Mouse (Mus musculus) brain, embryonic 18.5 days (tissue): ENCODE measurements at regions not wholly inside any gene's neighbourhood (a gene's known extent, or its start where the extent isn't known, plus 50 kb on each side); places are given as distances from the start of the nearest gene placed in this dataset.
"Not testable (repeated sequence)": the region's sequence is repeated elsewhere in the genome, so short reads cannot be mapped to it uniquely, and the experiment has no call there.

Experiments
- DNase-seq: peaks from one replicate; pipeline ENCODE4 v3.0.0-alpha.2; 2012; ENCODE audit warnings: low read depth, low spot score

DNA sequence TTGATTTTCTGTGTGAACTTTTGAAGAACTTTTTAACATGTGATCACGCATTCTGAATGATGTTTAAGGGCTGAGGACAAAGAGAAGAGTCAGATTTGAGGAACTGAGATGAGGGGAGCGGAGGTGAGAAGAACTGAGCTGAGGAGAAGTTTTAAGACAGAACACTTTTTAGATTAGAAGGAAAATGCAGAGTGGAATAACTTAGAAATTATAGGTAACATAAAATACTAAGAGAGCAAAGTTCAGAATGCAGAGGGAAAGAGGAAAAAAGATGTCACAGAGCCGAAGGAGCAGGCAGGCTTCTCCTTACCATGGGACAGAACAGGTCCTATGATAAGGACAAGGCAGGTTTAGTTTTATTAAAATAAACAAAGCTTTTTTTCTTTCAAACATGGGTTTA is 73.7 kb upstream of the Cwc22 start:
- no peak for DNase-seq

DNA sequence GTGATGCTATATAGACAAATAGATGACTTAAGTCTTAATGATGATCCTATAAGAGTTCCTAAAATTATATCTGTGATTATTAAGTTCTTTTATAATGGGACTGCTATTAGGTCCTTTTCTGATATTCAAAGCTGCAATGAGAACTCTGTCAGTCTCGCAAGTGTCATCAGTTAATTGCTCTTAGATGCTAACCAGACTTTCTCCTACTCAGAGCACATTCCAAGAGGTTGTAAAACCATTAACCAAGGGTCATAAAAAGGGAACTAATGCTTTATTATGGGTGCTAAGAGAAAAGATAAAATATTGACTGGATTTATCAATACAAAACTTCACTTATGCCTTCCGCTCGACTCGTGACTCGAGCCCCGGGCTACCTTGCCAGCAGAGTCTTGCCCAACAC is 66.3 kb upstream of the Cwc22 start:
- not testable (repeated sequence) for DNase-seq

DNA sequence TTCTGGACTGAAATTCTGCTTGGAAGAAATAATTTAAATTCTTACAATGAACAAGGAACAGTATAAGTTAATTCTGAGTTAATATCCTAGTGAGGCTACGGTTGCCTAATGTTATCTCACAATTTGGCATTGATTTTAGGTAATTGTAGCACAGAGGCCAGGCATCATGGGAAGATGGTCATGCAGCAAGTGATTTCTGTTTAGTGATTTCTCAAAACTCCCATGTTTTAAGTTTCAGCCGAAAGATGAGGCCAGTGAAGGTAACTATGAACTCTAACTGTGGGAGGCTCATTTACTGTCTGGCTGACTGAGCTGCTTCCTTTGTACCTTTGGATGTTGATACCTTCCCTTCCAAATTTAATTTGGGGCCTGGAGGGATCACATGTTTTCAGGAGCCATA is 65.6 kb upstream of the Cwc22 start:
- DNase-seq = no peak

DNA sequence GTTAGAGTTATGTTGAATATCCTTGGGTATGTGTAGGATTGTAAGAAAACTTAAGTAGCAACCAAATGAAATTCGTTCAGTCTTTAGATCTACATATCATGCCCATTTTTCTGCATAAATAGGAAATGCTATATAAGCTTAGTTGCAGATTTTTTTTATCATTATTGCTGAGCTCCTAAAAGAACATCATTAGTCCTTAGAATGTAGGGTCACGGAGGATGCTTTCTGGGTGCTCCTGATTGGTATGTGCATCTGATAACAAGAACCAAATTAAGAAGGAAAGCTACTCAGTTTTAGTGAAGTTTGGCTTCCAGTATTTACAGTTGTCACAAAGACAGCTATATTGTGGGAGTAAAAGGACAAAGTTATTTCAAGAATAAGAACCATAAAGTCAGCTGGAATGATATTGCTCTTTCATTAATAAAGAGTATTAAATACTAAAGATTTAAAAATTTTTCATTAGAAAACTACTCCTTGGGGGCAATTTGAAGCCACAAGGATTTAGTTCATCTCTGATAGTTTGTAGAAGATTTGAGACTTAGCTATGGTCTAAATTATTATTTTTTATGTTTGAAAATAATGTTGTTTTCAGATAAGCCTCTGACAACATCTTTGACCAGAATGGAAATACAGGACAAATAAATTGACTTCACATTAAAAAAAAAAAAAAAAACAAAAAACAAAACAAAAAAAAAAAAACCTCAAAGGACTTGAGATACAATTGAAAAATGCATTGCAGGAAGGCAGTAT is 65.1 kb upstream of the Cwc22 start:
- DNase-seq = no peak

DNA sequence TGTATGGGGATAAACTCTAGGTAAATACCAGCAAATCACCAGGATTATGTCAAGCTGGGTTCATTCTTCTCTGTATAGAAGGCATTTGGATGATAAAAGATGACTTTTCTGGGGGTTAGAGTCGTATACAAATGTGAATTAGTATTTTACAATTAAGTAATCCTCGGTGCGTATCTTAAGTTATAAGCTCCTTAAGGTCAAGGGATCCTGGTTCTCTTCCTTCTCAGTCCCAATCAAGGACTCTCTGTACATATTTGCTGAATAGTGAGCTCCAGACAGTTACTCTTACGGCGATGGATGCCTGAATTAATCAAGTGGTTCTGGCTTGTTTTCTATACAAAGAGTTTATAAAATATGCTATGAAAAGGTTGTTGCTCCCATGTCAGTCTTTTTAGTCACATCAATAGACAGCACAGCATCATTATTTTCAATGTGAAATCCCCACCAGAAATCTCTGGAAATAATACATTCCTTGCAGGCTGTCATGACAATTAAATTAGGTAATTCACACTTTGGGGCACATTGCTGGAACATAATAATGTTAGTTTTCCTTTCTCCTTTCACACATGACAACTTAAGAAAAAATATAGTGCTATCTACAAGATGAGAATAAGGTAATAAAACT is 64.0 kb upstream of the Cwc22 start:
- DNase-seq = no peak

DNA sequence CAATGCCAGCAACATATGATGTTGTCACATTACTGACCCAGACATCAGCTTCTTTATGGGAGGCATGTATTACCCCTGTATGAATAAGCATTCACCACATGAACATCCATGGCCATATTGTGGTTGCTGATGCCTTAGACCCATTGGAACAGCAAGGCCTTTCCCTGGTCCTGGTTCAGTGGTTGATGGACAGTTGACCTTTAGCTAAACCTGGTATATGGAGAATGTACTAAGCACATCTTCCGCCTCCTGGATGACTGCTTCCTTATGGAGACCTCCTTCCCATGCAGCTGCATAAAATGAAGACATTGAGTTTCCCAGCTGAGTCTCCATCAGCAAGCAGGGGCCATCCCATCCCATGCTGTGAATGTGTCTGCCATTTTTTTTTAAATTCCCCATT is 61.9 kb upstream of the Cwc22 start:
- DNase-seq = no peak

DNA sequence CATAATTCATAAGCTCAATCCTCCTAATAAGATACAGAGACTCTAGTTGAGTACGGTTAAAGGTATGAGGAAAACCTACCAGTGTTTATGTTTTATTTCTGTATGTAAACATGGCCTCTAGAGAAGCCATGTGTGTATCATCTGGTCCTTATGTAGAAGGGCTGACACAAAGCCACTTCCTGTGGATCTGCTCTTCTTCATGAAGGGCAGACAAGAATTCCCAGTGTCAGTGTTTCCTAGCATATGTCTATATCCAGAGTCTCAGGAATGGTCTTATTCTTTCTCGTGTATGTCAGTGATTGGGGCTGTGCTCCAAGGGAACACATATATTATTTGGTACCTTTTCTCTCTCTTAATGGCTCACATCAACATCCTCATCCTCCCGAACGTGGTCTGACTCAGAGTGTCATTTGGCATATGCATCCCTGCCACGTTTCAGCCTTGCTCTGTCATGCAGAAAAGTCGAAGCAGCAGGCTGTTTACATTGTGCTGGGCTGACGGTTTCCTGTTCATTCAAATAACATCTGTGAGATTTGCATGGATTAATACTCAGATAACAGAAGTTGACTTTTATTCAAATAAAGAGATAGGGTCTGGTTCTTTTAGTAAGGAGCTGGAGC is 59.3 kb upstream of the Cwc22 start:
- no peak for DNase-seq

DNA sequence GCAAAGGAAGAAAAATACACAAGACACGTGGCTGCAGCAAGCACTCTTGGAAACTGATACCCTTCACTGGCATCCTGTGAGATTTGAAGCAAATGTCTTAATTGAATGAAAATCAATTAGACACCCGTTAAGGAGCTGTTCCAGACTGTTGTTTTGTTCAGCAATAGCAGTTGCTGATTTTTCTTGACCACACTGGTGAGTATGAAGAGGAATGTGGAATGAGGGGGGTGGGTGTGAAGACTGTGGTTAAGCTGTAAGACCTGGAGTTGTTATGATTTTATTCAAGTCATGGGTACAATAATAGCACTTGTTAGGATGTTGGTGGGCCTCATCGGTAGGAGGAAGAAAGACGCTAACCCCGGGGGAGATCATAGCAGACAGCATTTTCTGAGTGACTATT is 58.3 kb upstream of the Cwc22 start:
- DNase-seq = no peak
